Mouse (Mus musculus) urinary bladder, postnatal 14 days (tissue): ENCODE results near the gene Aco1.
A peak's percentile ranks its signal among the peaks of the same experiment; 100 is the strongest.

Experiments
- DNase-seq: peaks from one replicate; pipeline ENCODE4 v3.0.0; 2021; ENCODE audit warnings: low spot score

Aco1 gene

DNA sequence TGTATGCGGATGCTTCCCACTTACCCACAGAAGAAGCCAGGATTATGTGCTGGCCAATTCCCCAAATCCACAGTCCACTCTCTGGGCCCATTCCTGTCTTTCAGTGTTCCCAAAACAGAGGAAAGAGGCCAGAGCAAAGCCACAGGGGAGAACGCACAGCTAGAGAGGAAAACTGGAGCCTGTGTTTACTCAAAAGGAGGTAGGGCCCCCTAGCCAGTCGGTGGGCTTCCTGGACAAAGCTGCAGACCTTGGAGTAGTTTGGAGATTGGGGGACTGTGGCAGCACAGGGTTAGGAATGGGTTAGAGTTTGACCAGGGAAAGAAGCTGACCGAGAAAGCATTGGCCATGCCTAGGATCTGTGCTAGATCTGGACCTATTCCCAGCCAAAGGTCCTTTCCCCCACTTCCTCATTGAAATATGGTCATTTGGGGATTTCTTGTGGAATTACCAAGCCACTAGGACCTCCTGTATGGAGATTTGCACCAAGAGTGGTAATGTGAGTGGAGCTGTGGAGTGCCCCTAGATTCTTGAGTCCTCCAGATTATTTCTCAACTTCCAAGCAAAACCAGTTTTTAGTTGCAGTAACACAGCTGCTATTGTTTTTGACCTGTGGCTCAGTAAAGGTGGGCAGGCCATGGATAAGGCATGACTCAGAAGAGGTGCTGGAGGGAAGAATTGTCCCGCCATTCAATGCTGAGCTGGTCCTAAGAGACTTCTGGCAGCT lies 14.8 kb downstream of the Aco1 start:
- no peak for DNase-seq

GRCm38 (mm10) chr4:40158224-40158540 lies 15.3 kb downstream of the Aco1 start:
- DNase-seq = no peak

DNA sequence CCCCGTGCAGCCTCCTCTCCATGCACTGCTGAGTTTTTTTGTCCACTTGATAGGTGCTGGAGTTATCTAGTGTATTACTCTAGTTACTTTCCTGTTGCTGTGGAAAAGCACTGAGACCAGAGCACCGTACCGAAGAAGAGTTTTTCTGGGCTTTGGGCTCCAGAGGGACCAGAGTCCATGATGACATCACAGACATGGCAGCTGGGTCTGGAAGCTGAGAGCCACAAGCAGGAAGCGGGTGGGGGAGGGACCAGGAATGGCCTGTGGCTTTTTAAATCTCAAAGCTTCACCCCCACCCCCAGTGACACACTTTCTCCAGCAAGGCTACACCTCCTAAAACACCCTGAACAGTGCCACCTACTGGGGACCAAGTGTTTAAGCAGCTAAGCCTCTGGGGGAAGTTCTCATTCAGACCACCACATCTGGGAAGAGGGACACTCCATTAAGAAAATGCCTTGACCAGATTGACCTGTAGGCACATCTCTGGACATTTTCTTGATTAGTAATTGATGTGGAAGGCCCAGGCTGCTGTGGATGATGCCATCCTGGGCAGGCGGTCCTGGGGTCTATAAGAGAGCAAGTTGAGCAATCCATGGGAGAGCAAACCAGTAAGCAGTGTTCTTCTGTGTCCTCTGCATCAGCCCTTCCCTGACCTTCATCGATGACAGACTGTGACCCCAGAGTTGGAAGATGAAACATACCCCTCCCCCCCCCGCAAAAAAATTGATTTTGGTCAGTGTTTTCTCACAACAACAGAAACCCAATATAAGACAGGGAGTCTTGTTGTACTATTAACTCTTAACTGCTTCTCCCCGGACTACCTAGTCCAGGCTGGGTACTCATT lies 17.9 kb downstream of the Aco1 start:
- DNase-seq = no peak

DNA sequence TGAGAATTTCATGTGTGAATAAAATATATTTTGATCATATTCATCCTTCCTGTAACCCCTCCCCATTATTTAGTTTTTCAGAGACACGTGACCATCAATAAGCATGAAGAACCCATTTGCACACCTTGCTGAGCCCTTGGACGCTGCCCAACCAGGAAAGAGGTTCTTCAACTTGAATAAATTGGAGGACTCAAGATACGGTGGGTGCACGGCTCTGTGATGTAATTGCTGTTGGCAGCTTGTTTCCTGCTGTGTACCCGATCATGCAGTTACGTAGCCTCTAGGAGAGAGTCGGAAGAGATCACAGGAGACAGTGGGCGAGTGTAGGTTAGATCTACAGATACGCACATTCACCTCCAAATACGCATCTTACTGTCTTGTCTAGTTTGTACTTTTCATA lies 20.8 kb downstream of the Aco1 start:
- DNase-seq = no peak

DNA sequence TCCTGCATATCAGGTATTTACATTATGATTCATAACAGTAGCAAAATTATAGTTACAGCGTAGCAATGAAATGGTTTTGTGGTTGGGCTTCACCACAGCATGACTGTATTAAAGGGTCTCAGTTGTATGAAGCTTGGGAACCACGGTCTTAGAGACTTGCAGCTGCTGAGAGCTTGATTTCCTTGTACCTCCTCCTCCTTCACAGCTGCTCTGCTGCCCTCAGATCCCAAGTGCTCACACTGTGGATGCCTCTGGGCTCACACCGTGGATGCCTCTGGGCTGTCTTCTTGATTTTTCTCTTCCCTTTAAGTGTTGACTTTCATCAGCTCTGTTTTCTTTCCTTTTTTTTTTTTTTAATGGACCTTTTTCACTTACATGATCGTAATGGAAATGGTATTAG lies 28.6 kb downstream of the Aco1 start:
- DNase-seq = no peak

GRCm38 (mm10) chr4:40172336-40172735 lies 29.5 kb downstream of the Aco1 start:
- no peak for DNase-seq

DNA sequence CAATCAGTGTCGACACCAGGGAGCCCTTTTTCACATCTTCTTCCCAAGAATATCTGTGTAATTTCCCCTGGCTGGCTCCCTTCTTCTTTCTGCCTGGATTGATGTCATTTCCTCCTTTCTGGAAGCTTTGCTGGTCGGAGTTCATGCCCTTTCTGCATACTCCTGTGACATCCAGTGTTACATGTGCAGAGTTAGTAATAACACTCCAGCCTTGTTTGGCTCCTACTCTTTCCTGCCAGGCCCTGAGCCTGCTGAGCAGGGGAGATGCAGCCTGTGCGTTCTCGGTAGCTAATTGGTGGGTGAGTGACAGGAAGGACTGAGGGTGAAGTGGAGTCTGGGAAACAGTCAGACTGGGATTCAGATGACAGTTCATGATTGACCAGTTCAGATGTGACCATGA lies 31.4 kb downstream of the Aco1 start:
- DNase-seq = no peak

GRCm38 (mm10) chr4:40178584-40178983 lies 35.7 kb downstream of the Aco1 start:
- DNase-seq = no peak

GRCm38 (mm10) chr4:40180046-40180445 lies 37.2 kb downstream of the Aco1 start:
- DNase-seq = no peak

GRCm38 (mm10) chr4:40181681-40182080 lies 38.8 kb downstream of the Aco1 start:
- no peak for DNase-seq

GRCm38 (mm10) chr4:40182651-40183320 lies 39.9 kb downstream of the Aco1 start:
- DNase-seq = peak; percentile 68

DNA sequence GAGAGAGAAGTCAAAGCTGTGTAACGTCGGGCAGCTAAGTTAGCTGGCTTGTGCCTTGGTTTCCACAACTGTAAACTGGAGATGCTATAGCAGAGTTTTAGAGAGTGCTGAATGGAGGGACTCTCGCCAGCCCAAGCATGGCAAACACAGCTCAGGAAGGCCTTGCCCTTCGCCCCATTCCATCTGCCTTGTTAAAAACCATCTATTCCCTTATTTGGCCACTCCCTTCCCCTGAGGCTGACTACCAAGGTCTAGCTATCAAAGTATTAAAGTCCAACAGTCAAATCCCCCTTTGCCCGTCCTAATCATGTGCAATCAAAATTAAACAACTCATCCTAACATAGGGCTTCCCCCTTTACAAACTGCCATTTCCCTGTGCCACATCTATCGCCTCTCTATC lies 40.9 kb downstream of the Aco1 start:
- no peak for DNase-seq

DNA sequence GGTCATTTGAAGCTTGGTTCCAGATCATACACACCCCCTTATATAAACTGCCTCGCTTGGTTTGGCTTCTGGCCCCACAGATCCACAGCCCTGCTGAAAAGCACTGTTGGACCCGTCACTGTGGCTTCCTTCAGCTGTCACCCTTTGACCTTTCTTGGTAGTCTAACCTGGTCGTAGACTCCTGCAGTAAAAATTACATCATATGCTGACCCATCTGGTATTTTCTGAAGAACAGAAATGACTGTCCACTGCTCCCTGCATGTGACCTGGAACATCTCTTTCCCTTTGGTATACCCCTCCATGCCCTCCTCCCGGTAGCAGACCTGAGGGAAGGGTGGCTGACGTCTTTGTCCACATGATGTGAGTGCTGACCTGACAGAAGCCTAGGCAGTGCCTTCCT lies 41.6 kb downstream of the Aco1 start:
- no peak for DNase-seq

DNA sequence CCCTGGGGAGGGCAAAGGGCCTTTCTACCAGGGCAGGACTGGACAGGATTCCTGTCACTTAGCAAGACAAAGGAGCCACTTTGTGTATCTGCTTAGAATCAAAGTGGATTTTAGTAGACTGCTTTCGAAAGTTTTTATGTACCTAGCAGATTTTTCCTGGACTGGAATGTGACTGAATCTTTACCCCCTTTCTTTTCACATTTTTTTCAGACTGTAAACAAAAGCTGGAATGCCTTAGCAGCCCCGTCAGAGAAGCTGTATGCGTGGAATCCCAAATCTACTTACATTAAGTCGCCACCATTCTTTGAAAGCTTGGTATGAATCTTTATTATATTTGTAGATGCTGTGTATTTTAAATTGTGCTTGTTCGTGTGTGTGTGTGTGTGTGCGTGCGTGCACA lies 45.1 kb downstream of the Aco1 start:
- DNase-seq = no peak

- DNase-seq = no peak
These were observed 49.4 kb downstream of the Aco1 start for GRCm38 (mm10) chr4:40192246-40192645.

GRCm38 (mm10) chr4:40193461-40193860 lies 50.6 kb downstream of the Aco1 start:
- no peak for DNase-seq

DNA sequence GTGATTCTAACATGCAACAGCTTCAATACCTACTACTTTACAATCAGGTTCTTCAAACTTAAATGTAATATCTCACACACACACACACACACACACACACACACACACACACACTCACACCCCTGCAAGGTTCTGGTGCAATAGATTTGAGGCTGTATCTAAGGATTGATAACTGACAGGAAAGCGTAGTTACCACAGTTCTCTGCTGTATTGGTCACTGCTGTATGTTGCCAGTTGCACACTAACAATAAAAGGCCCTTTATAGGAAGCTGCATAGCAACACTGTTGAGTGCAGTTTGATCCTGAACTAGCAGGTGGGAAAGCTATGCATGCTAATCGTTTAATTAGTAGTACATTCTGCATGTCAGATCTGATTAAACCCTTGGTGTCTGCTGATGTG lies 52.5 kb downstream of the Aco1 start:
- DNase-seq = no peak

- no peak for DNase-seq
These were observed 59.3 kb downstream of the Aco1 start for GRCm38 (mm10) chr4:40202205-40202604.

GRCm38 (mm10) chr4:40204374-40204773 lies 61.5 kb downstream of the Aco1 start:
- no peak for DNase-seq

DNA sequence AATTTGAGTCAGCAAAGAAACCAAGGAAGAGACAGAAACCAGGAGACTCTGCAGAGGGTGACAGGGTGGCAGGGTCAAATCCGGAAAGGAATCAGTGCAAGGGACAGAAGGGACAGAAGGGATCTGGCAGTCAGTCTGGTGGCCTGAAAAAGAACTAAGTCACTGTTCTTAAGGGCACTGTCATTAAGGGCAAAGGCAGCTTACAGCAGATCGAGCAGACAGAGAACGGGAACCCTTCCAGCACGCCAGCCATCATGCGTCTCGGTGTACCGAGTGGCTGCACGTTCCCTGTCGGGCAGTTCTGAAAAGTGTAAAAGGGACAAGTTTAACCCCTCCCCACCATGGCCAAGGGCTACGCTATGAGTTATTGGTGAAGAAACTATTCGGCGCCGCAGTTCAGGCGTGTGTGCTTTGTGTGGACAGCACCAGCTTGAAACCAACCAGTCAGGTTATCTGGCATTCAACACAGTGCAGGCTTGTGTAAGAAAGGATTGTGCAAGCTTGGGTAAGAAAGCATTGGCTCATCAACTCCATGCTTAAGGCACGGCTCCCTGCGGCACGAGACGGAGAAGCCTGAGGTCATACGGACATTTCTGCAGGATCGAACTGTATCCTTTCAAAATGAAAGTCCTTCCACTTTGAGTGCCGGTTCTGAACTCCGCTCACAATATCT lies 62.5 kb downstream of the Aco1 start:
- DNase-seq = no peak

GRCm38 (mm10) chr4:40207701-40208100 lies 64.8 kb downstream of the Aco1 start:
- DNase-seq = no peak

GRCm38 (mm10) chr4:40212177-40212576 lies 69.3 kb downstream of the Aco1 start:
- no peak for DNase-seq

DNA sequence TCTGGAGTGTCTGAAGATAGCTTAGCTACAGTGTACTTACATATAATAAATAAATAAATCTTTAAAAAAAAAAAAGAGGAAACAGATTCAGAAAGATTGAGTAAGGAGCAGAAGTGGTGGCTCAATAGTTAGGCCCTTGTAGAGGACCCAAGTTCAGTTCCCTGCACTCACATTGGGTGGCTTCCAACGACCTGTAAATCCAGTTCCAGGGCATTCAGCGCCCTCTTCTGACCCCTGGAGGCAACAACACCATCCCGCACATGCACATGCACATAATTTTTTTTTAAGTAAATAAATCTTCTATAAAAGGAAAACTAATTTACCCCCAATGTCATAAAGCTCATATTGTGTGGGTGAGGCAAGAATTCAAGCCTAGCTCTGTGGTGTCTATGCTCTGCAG lies 75.0 kb downstream of the Aco1 start:
- no peak for DNase-seq
